Mouse (Mus musculus) CH12.LX (cell line): ENCODE measurements around the gene Pithd1. TPM values are rescaled to one million over a fixed set of nuclear protein-coding genes. Genes with fewer than 3 reads are reported as not detected.

Source experiments
- DNase-seq: peaks from one replicate; pipeline ENCODE4 v3.0.0-alpha.2; 2013; ENCODE audit errors: extremely low read depth
- H3K27ac ChIP-seq: 2 replicates; pipeline ENCODE4 v1.5.1; 2012; ENCODE audit warnings: low read depth, mild to moderate bottlenecking, control low read depth, moderate library complexity; ENCODE audit not compliant: insufficient read depth
- H3K27me3 ChIP-seq: replicated peaks from 2 replicates; pipeline ENCODE3; 2012; ENCODE audit warnings: inconsistent platforms
- H3K36me3 ChIP-seq, 2 experiments: replicated peaks in 1 of 2; 2 replicates each; pipeline versions ENCODE3 to v1.6.1; 2012; ENCODE audit warnings: inconsistent platforms in 1 of 2, low read length in 1 of 2, mild to moderate bottlenecking in 1 of 2, mixed read lengths in 1 of 2, moderate library complexity in 1 of 2; ENCODE audit not compliant: control insufficient read depth in 1 of 2, insufficient read depth in 1 of 2
- H3K4me1 ChIP-seq, 2 experiments: 2 replicates each; pipeline ENCODE4 v1.6.1; 2012; ENCODE audit warnings: inconsistent platforms in 1 of 2, moderate library complexity in 1 of 2; ENCODE audit not compliant: insufficient read depth in 2 of 2, control insufficient read depth in 1 of 2
- H3K4me2 ChIP-seq: 2 replicates; pipeline ENCODE4 v1.6.1; 2012; ENCODE audit warnings: low read depth, mild to moderate bottlenecking, control low read depth; ENCODE audit not compliant: poor library complexity, insufficient read depth, severe bottlenecking
- H3K4me3 ChIP-seq, 3 experiments: fragments of 150-350 bp in 1 of 3; sonication (generic) in 1 of 3; replicated peaks in 1 of 3; 2 replicates each; pipeline versions ENCODE3 to v1.5.1; 2011 to 2012; ENCODE audit warnings: low read depth in 2 of 3, low read length in 2 of 3, mild to moderate bottlenecking in 2 of 3, moderate library complexity in 2 of 3, control low read depth in 1 of 3, improper control_type of control experiment in 1 of 3, inconsistent platforms in 1 of 3, mixed read lengths in 1 of 3; ENCODE audit not compliant: poor library complexity in 1 of 3
- H3K79me2 ChIP-seq: replicated peaks from 2 replicates; pipeline ENCODE4 v1.6.1; 2012; ENCODE audit warnings: mild to moderate bottlenecking, moderate library complexity; ENCODE audit not compliant: control insufficient read depth, poor library complexity, insufficient read depth, severe bottlenecking; ENCODE audit errors: extremely low read depth
- H3K9ac ChIP-seq: 2 replicates; pipeline ENCODE4 v1.6.1; 2012; ENCODE audit warnings: low read depth, mild to moderate bottlenecking, control low read depth, moderate library complexity; ENCODE audit not compliant: insufficient read depth
- H3K9me3 ChIP-seq: replicated peaks from 2 replicates; pipeline ENCODE3; 2012; ENCODE audit warnings: low read length, inconsistent platforms, mixed read lengths
- BHLHE40 ChIP-seq: IDR thresholded peaks from 2 replicates; pipeline ENCODE4 v1.6.1; 2011; ENCODE audit warnings: mild to moderate bottlenecking, low read depth, low read length, improper control_type of control experiment
- CHD1 ChIP-seq: IDR thresholded peaks from 2 replicates; pipeline ENCODE4 v1.6.1; 2012; ENCODE audit warnings: low read depth, low read length, improper control_type of control experiment, inconsistent platforms
- CTCF ChIP-seq, 2 experiments: IDR thresholded peaks in 1 of 2; conservative IDR thresholded peaks in 1 of 2; 2 replicates each; pipeline ENCODE4 v1.5.1; 2011 to 2012; ENCODE audit warnings: low read depth in 2 of 2, low read length in 2 of 2, improper control_type of control experiment in 1 of 2, inconsistent platforms in 1 of 2, mild to moderate bottlenecking in 1 of 2, moderate library complexity in 1 of 2
- ELF1 ChIP-seq: IDR thresholded peaks from 2 replicates; pipeline ENCODE4 v1.6.1; 2014; ENCODE audit warnings: low read depth, mild to moderate bottlenecking, inconsistent platforms, low read length, improper control_type of control experiment
- HCFC1 ChIP-seq: IDR thresholded peaks from 2 replicates; pipeline ENCODE4 v1.6.1; 2012; ENCODE audit warnings: low read depth, mild to moderate bottlenecking, inconsistent platforms, low read length, improper control_type of control experiment
- JUND ChIP-seq: conservative IDR thresholded peaks from 2 replicates; pipeline ENCODE4 v1.6.1; 2011; ENCODE audit warnings: low read depth, low read length, improper control_type of control experiment
- MAFK ChIP-seq: IDR thresholded peaks from 2 replicates; pipeline ENCODE4 v1.6.1; 2011; ENCODE audit warnings: low read length, improper control_type of control experiment; ENCODE audit not compliant: insufficient replicate concordance
- MAZ ChIP-seq: IDR thresholded peaks from 2 replicates; pipeline ENCODE4 v1.6.1; 2012; ENCODE audit warnings: low read depth, mild to moderate bottlenecking, inconsistent platforms, low read length, improper control_type of control experiment, moderate library complexity
- MXI1 ChIP-seq: IDR thresholded peaks from 2 replicates; pipeline ENCODE4 v1.6.1; 2011; ENCODE audit warnings: mild to moderate bottlenecking, low read depth, low read length, improper control_type of control experiment
- MYC ChIP-seq: IDR thresholded peaks from 2 replicates; pipeline ENCODE4 v1.6.1; 2011; ENCODE audit warnings: low read depth, mild to moderate bottlenecking, improper control_type of control experiment, low read length
- NELFE ChIP-seq: IDR thresholded peaks from 2 replicates; pipeline ENCODE4 v1.6.1; 2011; ENCODE audit warnings: low read depth, low read length, improper control_type of control experiment
- POLR2AphosphoS2 ChIP-seq: IDR thresholded peaks from 2 replicates; pipeline ENCODE4 v1.6.1; 2011; ENCODE audit warnings: low read depth, low read length, improper control_type of control experiment
- RCOR1 ChIP-seq: conservative IDR thresholded peaks from 2 replicates; pipeline ENCODE4 v1.6.1; 2012; ENCODE audit warnings: low read depth, mild to moderate bottlenecking, inconsistent platforms, low read length, improper control_type of control experiment
- SIN3A ChIP-seq: IDR thresholded peaks from 2 replicates; pipeline ENCODE4 v1.6.1; 2012; ENCODE audit warnings: low read length, improper control_type of control experiment, inconsistent platforms
- UBTF ChIP-seq: IDR thresholded peaks from 2 replicates; pipeline ENCODE4 v1.6.1; 2012; ENCODE audit warnings: low read depth, mild to moderate bottlenecking, inconsistent platforms, low read length, improper control_type of control experiment, moderate library complexity
- USF2 ChIP-seq: conservative IDR thresholded peaks from 2 replicates; pipeline ENCODE4 v1.6.1; 2011; ENCODE audit warnings: low read depth, low read length, improper control_type of control experiment
- ZC3H11A ChIP-seq: IDR thresholded peaks from 2 replicates; pipeline ENCODE4 v1.6.1; 2012; ENCODE audit warnings: low read depth, mild to moderate bottlenecking, inconsistent platforms, low read length, improper control_type of control experiment
- ZMIZ1 ChIP-seq: IDR thresholded peaks from 2 replicates; pipeline ENCODE4 v1.6.1; 2012; ENCODE audit warnings: low read depth, mild to moderate bottlenecking, inconsistent platforms, low read length, improper control_type of control experiment
- dilution Hi-C: fragments of 300-500 bp; cut with MboI; formaldehyde crosslinking; loops from 2 replicates; pipeline ENCODE4 v1.14.3; 2020; ENCODE audit warnings: low sequenced_read_pairs; ENCODE audit not compliant: extremely low pct_unique_long_range_greater_than_20kb, extremely low pct_ligation_motif_present
- in situ Hi-C: fragments of 300-500 bp; cut with MboI; formaldehyde crosslinking; loops from 3 replicates; pipeline ENCODE4 v1.14.3; 2019; ENCODE audit warnings: low sequenced_read_pairs, low pct_ligation_motif_present, low pct_unique_long_range_greater_than_20kb, mixed read lengths
- polyA plus RNA-seq: library from polyadenylated mRNA; unstranded; fragments of >175 nt; gene quantifications from 2 replicates; pipeline ENCODE4 v1.2.1, GENCODE M21; 2012; ENCODE audit warnings: low read depth; ENCODE audit not compliant: insufficient read length
- total RNA-seq, 2 experiments: library from RNA; depleted of rRNA; stranded (reverse); fragments of 300-350 nt in 1 of 2; fragments of >200 nt in 1 of 2; gene quantifications; 2 replicates each; pipeline ENCODE4 v1.2.3; 2012 to 2014

The Pithd1 gene
- total and polyA plus RNA-seq, 3 experiments = 53.2 to 87.5 (median 53.2) TPM

DNA sequence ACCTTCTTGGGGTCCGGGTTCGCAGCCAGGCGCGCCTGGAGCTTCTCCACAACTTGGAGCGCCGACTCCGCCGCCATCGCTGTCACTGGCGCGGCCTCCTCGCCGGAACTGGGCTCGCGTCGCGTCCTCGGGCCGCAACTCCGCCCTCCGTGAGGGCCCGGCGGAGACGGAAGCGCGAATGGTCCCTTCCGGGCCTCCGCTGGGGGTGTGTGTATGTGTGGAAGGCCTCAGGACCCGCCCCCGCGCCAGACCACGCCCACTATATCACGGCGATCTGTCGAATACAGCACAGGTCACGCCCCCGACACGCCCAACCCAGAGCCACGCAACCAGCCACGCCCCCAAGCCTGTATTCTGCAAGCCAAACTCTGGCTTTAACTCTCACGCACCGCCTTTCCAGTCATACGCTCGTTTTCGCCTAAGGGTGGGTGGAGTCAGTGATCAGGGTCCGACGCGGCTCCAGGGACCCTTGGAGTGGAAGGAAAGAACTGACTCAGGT, 34.5 kb upstream of the Pithd1 start, which contains the start of gene Eloa (continued):
- TF ChIP-seq SIN3A (no peak; the same call in 1 of the 2 replicates), MYC (no peak), CHD1 (no peak), HCFC1 (peak; percentile 86), BHLHE40 (no peak), MAFK (no peak), POLR2AphosphoS2 (peak; percentile 49; the same call in 1 of the 2 replicates), USF2 (no peak), MAZ (0 out of 2 replicates have a peak, but pooled peaks have one; percentile 40), ZMIZ1 (no peak; the same call in 1 of the 2 replicates), NELFE (peak; percentile 71; the same call in 1 of the 2 replicates), ZC3H11A (no peak)

DNA sequence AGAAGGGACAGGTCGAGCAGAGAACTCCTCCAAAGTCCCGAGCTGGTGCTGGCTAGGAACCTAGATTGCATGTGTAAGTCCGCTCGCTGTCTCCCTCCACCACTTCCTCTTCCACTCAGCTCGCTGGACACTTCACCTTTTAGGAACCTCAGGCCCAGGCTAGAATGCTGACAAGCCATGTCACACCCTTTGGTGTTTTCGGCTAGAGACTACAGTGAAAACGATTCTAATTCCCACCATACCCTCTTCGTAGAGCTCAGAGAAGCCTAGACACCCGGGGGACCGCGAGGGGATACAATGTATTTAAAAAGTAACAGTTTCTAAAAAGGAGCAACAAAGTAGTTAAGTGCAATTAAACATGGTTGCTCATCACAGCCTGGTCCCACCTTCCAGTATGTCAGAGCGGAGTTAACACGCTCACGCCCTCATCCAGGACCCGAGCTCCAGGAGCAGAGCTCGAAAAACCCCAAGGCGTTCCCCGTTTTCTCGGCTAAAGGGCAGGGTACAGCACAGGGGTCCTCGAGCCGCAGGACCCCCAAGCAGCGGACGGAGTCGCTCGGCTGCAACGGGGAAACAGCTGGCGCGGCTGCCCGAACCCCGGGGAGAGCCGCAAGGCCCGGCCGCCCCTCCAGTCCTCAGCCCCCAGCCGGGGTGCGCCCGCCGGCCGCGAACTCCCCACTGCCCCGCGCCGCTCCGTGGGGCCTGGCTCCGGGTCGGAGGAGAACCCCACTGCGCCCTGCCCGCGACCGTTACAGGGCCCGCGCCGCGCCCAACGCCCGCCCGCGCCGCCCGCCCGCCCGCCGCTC, 33.9 kb upstream of the Pithd1 start:
- peaks cover 5 to 32% of the 10 kb centered on the region in 2 experiments for H3K4me1 ChIP-seq

More for the DNA sequence above, 33.9 kb upstream of the Pithd1 start:
- Histone ChIP-seq H3K27me3 (no peaks in the 10 kb centered on the region), H3K4me2 (no peak overlapping the region), H3K4me3 (peak overlapping the region; percentile 88 to 97 (median 94)), H3K9ac (peak overlapping the region; percentile 97), H3K79me2 (peaks cover 55% of the 10 kb centered on the region), H3K36me3 (peaks cover 8 to 27% of the 10 kb centered on the region in 2 experiments), H3K27ac (peak overlapping the region; percentile 39), H3K9me3 (peaks cover 3% of the 10 kb centered on the region)
- dilution Hi-C loops = no loop called here
- no peak for DNase-seq
- in situ Hi-C loops = no loop called here
- TF ChIP-seq CTCF (conservative IDR thresholded peaks at IDR 0.05 in 1 of 2, IDR thresholded peaks at IDR 0.05 in 1 of 2; ENCODE audit: low read depth in 2 of 2, low read length in 2 of 2) = no peak
- TF ChIP-seq HCFC1 = peak; percentile 59
- no peak for TF ChIP-seq USF2
- TF ChIP-seq JUND = no peak
- 0 out of 2 replicates have a peak, but pooled peaks have one; percentile 16 for TF ChIP-seq ELF1
- peak; percentile 83 for TF ChIP-seq SIN3A
- TF ChIP-seq MXI1 = peak; percentile 62; the same call in 1 of the 2 replicates
- TF ChIP-seq CHD1 = peak; percentile 86; the same call in 1 of the 2 replicates
- no peak for TF ChIP-seq RCOR1
- no peak; the same call in 1 of the 2 replicates for TF ChIP-seq UBTF
